Mouse (Mus musculus) neural tube, embryonic 10.5 days (tissue): ENCODE measurements around the gene Echdc2.

ENCODE experiments used
- DNase-seq: peaks from one replicate; pipeline ENCODE4 v3.0.0-alpha.2; 2017; ENCODE audit warnings: low spot score; ENCODE audit errors: extremely low spot score

Gene Echdc2

GRCm38 (mm10) chr4:108199236-108199635, 34.0 kb downstream of the Echdc2 start:
- no peak for DNase-seq

GRCm38 (mm10) chr4:108204629-108205028, 39.4 kb downstream of the Echdc2 start:
- no peak for DNase-seq

GRCm38 (mm10) chr4:108213023-108213422, 47.8 kb downstream of the Echdc2 start:
- DNase-seq: no peak

GRCm38 (mm10) chr4:108217332-108218179, 52.3 kb downstream of the Echdc2 start, which contains the start of gene Zyg11a:
Gene Zyg11a (minus strand): TSS chr4:108218048.
- DNase-seq: peak; percentile 56

- peak; percentile 24 for DNase-seq
Measured at GRCm38 (mm10) chr4:108219019-108219418, 53.8 kb downstream of the Echdc2 start.

GRCm38 (mm10) chr4:108222507-108222906, 57.3 kb downstream of the Echdc2 start:
- no peak for DNase-seq

GRCm38 (mm10) chr4:108225341-108225872, 60.2 kb downstream of the Echdc2 start:
- no peak for DNase-seq
